Mouse (Mus musculus) hindbrain, embryonic 15.5 days (tissue): ENCODE results near the gene Mrpl27. TPM values are rescaled to one million over a fixed set of nuclear protein-coding genes. Genes with fewer than 3 reads are reported as not detected.

Source experiments
- ATAC-seq: fragments of 200-750 bp; cut with Nextera tagmentation; 2 replicates; pipeline ENCODE4 v1.8.0; 2017; ENCODE audit warnings: low read depth, moderate number of reproducible peaks, moderate TSS enrichment; ENCODE audit not compliant: low FRiP score
- H3K27ac ChIP-seq: fragments of 300-500 bp; sonication (generic); replicated peaks from 2 replicates; pipeline ENCODE4 v1.5.1; 2015; ENCODE audit warnings: mild to moderate bottlenecking, inconsistent platforms
- H3K27me3 ChIP-seq: fragments of 300-500 bp; sonication (generic); 2 replicates; pipeline ENCODE4 v1.6.1; 2015; ENCODE audit warnings: control low read depth, inconsistent platforms
- H3K36me3 ChIP-seq: fragments of 300-500 bp; sonication (generic); 2 replicates; pipeline ENCODE4 v1.6.1; 2015; ENCODE audit warnings: control low read depth, inconsistent platforms
- H3K4me1 ChIP-seq: fragments of 300-500 bp; sonication (generic); replicated peaks from 2 replicates; pipeline ENCODE4 v1.6.1; 2015; ENCODE audit warnings: control low read depth, inconsistent platforms
- H3K4me2 ChIP-seq: fragments of 300-500 bp; sonication (generic); 2 replicates; pipeline ENCODE4 v1.6.1; 2015; ENCODE audit warnings: moderate library complexity, mild to moderate bottlenecking, inconsistent platforms
- H3K4me3 ChIP-seq: fragments of 300-500 bp; sonication (generic); 2 replicates; pipeline ENCODE4 v1.5.1; 2015; ENCODE audit warnings: mild to moderate bottlenecking, inconsistent platforms
- H3K9ac ChIP-seq: fragments of 300-500 bp; sonication (generic); 2 replicates; pipeline ENCODE4 v1.6.1; 2015; ENCODE audit warnings: inconsistent platforms
- H3K9me3 ChIP-seq: fragments of 300-500 bp; sonication (generic); 2 replicates; pipeline ENCODE4 v1.6.1; 2016; ENCODE audit warnings: control low read depth, inconsistent platforms
- WGBS: fragments of 180-500 bp; shearing (Covaris S2); methylation state at CpG from one replicate; pipeline ENCODE4 v1.1.7; 2015; 5-methylcytosine and 5-hydroxymethylcytosine counted together
- polyA plus RNA-seq: library from polyadenylated mRNA; unstranded; fragments of >200 nt; fragmentation: Nextera tagmentation; extraction: Ambion mirVana; gene quantifications from 2 replicates; pipeline ENCODE4 v1.2.1, GENCODE M21; 2015

Gene Mrpl27
- 139 and 155 TPM in 2 replicates for polyA plus RNA-seq

GRCm38 (mm10) chr11:94653663-94654436 lies at the start of gene Mrpl27, which contains the start of gene Eme1:
Mrpl27 (plus strand) TSS chr11:94653767.
Eme1 (minus strand) TSS chr11:94653964.
- peaks cover 18% of the 10 kb centered on the region for H3K4me1 ChIP-seq
- H3K4me3 ChIP-seq, result peak within 1 kb of the TSS; percentile 86
- under 1% methylated on average over 32 of the region's 32 CpGs for WGBS
- ATAC-seq, result peak; percentile 94
- H3K4me2 ChIP-seq, result peak within 1 kb of the TSS; percentile 80
- peak within 1 kb of the TSS; percentile 74 for H3K9ac ChIP-seq
- peak within 1 kb of the TSS; percentile 99 for H3K27ac ChIP-seq
- no peaks in the 10 kb centered on the region for H3K27me3 ChIP-seq
- H3K9me3 ChIP-seq, result no peaks in the 10 kb centered on the region
- peaks cover 4% of the 10 kb centered on the region; the same call in 1 of the 2 replicates for H3K36me3 ChIP-seq

GRCm38 (mm10) chr11:94610744-94611740 lies 42.5 kb upstream of the Mrpl27 start:
- ATAC-seq, result peak; percentile 82
- Histone ChIP-seq H3K4me2 (no peak overlapping the region), H3K4me3 (no peak overlapping the region), H3K27ac (no peak overlapping the region), H3K9me3 (no peaks in the 10 kb centered on the region), H3K27me3 (no peaks in the 10 kb centered on the region), H3K36me3 (no peaks in the 10 kb centered on the region), H3K4me1 (no peaks in the 10 kb centered on the region), H3K9ac (no peak overlapping the region)
- 58% methylated on average over 4 of the region's 4 CpGs for whole genome bisulfite sequencing

GRCm38 (mm10) chr11:94614603-94615002 lies 39.0 kb upstream of the Mrpl27 start:
- WGBS, result 64% methylated on average over 4 of the region's 4 CpGs
- no peak overlapping the region for H3K4me2 ChIP-seq
- no peaks in the 10 kb centered on the region for H3K36me3 ChIP-seq
- H3K4me3 ChIP-seq, result no peak overlapping the region
- ATAC-seq, result no peak
- H3K9ac ChIP-seq, result no peak overlapping the region
- H3K27me3 ChIP-seq, result no peaks in the 10 kb centered on the region
- H3K9me3 ChIP-seq, result no peaks in the 10 kb centered on the region
- H3K4me1 ChIP-seq, result no peaks in the 10 kb centered on the region
- H3K27ac ChIP-seq, result no peak overlapping the region

GRCm38 (mm10) chr11:94615494-94615893 lies 38.1 kb upstream of the Mrpl27 start:
- Histone ChIP-seq H3K27ac (no peak overlapping the region), H3K9ac (no peak overlapping the region), H3K36me3 (no peaks in the 10 kb centered on the region), H3K4me1 (no peaks in the 10 kb centered on the region), H3K4me3 (no peak overlapping the region), H3K4me2 (no peak overlapping the region), H3K27me3 (no peaks in the 10 kb centered on the region), H3K9me3 (no peaks in the 10 kb centered on the region)
- WGBS, result 32% methylated on average over 4 of the region's 4 CpGs
- ATAC-seq, result no peak

GRCm38 (mm10) chr11:94617646-94618045 lies 35.9 kb upstream of the Mrpl27 start:
- Histone ChIP-seq H3K4me3 (no peak overlapping the region), H3K27me3 (no peaks in the 10 kb centered on the region), H3K36me3 (no peaks in the 10 kb centered on the region), H3K27ac (no peak overlapping the region), H3K9me3 (no peaks in the 10 kb centered on the region), H3K9ac (no peak overlapping the region), H3K4me1 (no peaks in the 10 kb centered on the region), H3K4me2 (no peak overlapping the region)
- ATAC-seq, result no peak
- 94% methylated on average over 2 of the region's 2 CpGs for WGBS

- H3K36me3 ChIP-seq, result no peaks in the 10 kb centered on the region
- H3K9me3 ChIP-seq, result no peaks in the 10 kb centered on the region
- H3K4me2 ChIP-seq, result no peak overlapping the region
- H3K4me1 ChIP-seq, result no peaks in the 10 kb centered on the region
- H3K9ac ChIP-seq, result no peak overlapping the region
- no peak for ATAC-seq
- H3K27ac ChIP-seq, result no peak overlapping the region
- WGBS, result 47% methylated on average over 6 of the region's 6 CpGs
- no peak overlapping the region for H3K4me3 ChIP-seq
- H3K27me3 ChIP-seq, result no peaks in the 10 kb centered on the region
These were observed 32.7 kb upstream of the Mrpl27 start for GRCm38 (mm10) chr11:94620766-94621457.

- Histone ChIP-seq H3K9ac (no peak overlapping the region), H3K9me3 (no peaks in the 10 kb centered on the region), H3K27ac (no peak overlapping the region), H3K27me3 (no peaks in the 10 kb centered on the region), H3K4me2 (no peak overlapping the region), H3K4me3 (no peak overlapping the region), H3K4me1 (no peaks in the 10 kb centered on the region), H3K36me3 (no peaks in the 10 kb centered on the region)
- no peak for ATAC-seq
These were observed 32.1 kb upstream of the Mrpl27 start for GRCm38 (mm10) chr11:94621458-94621852.

GRCm38 (mm10) chr11:94622162-94622561 lies 31.4 kb upstream of the Mrpl27 start:
- H3K4me3 ChIP-seq, result no peak overlapping the region
- no peaks in the 10 kb centered on the region for H3K27me3 ChIP-seq
- H3K36me3 ChIP-seq, result no peaks in the 10 kb centered on the region
- no peak for ATAC-seq
- no peaks in the 10 kb centered on the region for H3K4me1 ChIP-seq
- 82% methylated on average over 2 of the region's 2 CpGs for WGBS
- H3K27ac ChIP-seq, result no peak overlapping the region
- no peaks in the 10 kb centered on the region for H3K9me3 ChIP-seq
- H3K9ac ChIP-seq, result no peak overlapping the region
- H3K4me2 ChIP-seq, result no peak overlapping the region

GRCm38 (mm10) chr11:94629199-94629883 lies 24.2 kb upstream of the Mrpl27 start, which contains the start of gene Lrrc59:
Lrrc59 (plus strand) TSS chr11:94629767.
- Histone ChIP-seq H3K9ac (peak within 1 kb of the TSS; percentile 88), H3K27me3 (no peaks in the 10 kb centered on the region)
- peak; percentile 99 for ATAC-seq

GRCm38 (mm10) chr11:94629884-94630198 lies 23.7 kb upstream of the Mrpl27 start:
- ATAC-seq, result no peak; the same call in none of the 2 replicates
- Histone ChIP-seq H3K9me3 (no peaks in the 10 kb centered on the region), H3K36me3 (peaks cover 29% of the 10 kb centered on the region), H3K27ac (peak overlapping the region; percentile 65), H3K27me3 (no peaks in the 10 kb centered on the region), H3K9ac (peak overlapping the region; percentile 88), H3K4me1 (peaks cover 15% of the 10 kb centered on the region), H3K4me2 (peak overlapping the region; percentile 83), H3K4me3 (peak overlapping the region; percentile 88)
- under 1% methylated on average over 28 of the region's 28 CpGs for WGBS

More at GRCm38 (mm10) chr11:94629199-94629883, 24.2 kb upstream of the Mrpl27 start, which contains the start of gene Lrrc59:
- Histone ChIP-seq H3K36me3 (peaks cover 24% of the 10 kb centered on the region), H3K4me3 (peak within 1 kb of the TSS; percentile 88), H3K9me3 (no peaks in the 10 kb centered on the region), H3K4me1 (peaks cover 15% of the 10 kb centered on the region), H3K4me2 (peak within 1 kb of the TSS; percentile 83), H3K27ac (peak within 1 kb of the TSS; percentile 65)
- 9% methylated on average over 32 of the region's 41 CpGs for WGBS
